Mouse (Mus musculus): ENCODE measurements around the gene Dmp1.

- TF ChIP-seq MAX (IDR thresholded peaks at IDR 0.05; ENCODE audit: low read depth) (no peak), CEBPB (IDR thresholded peaks at IDR 0.05; ENCODE audit: insufficient read depth, poor library complexity, severe bottlenecking) (no peak), USF1 (IDR thresholded peaks at IDR 0.05; ENCODE audit: low read depth) (no peak)
Observed at GRCm38 (mm10) chr5:104202351-104202750, at the start of gene Dmp1.
